Mouse (Mus musculus) forebrain, embryonic 14.5 days (tissue): ENCODE results near the gene Capza2. TPM values are rescaled to one million over a fixed set of nuclear protein-coding genes. Genes with fewer than 3 reads are reported as not detected.

Source experiments
- ATAC-seq: fragments of 200-750 bp; cut with Nextera tagmentation; 2 replicates; pipeline ENCODE4 v1.8.0; 2017; ENCODE audit warnings: mild to moderate bottlenecking, moderate library complexity
- DNase-seq: peaks from one replicate; pipeline ENCODE4 v3.0.0-alpha.2; 2015; ENCODE audit warnings: low spot score
- H3K27ac ChIP-seq: fragments of 300-500 bp; sonication (generic); 2 replicates; pipeline ENCODE4 v1.5.1; 2014; ENCODE audit warnings: low read depth, mild to moderate bottlenecking, control low read depth, low read length, moderate library complexity
- H3K27me3 ChIP-seq: fragments of 300-500 bp; sonication (generic); replicated peaks from 2 replicates; pipeline ENCODE4 v1.6.1; 2014; ENCODE audit warnings: low read length, control low read depth, mixed read lengths; ENCODE audit not compliant: control insufficient read depth, insufficient read depth
- H3K36me3 ChIP-seq: fragments of 300-500 bp; sonication (generic); 2 replicates; pipeline ENCODE4 v1.6.1; 2014; ENCODE audit warnings: low read length, control low read depth; ENCODE audit not compliant: control insufficient read depth, insufficient read depth
- H3K4me1 ChIP-seq: fragments of 300-500 bp; sonication (generic); 2 replicates; pipeline ENCODE4 v1.6.1; 2014; ENCODE audit warnings: antibody characterized with exemption, low read length, control low read depth; ENCODE audit not compliant: control insufficient read depth, insufficient read depth
- H3K4me2 ChIP-seq: fragments of 300-500 bp; sonication (generic); 2 replicates; pipeline ENCODE4 v1.6.1; 2014; ENCODE audit warnings: mild to moderate bottlenecking, control low read depth, low read length
- H3K4me3 ChIP-seq: fragments of 300-500 bp; sonication (generic); 2 replicates; pipeline ENCODE4 v1.5.1; 2014; ENCODE audit warnings: low read depth, low read length, control low read depth
- H3K9ac ChIP-seq: fragments of 300-500 bp; sonication (generic); 2 replicates; pipeline ENCODE4 v1.6.1; 2014; ENCODE audit warnings: mild to moderate bottlenecking, low read length, control low read depth, moderate library complexity
- H3K9me3 ChIP-seq: fragments of 300-500 bp; sonication (generic); replicated peaks from 2 replicates; pipeline ENCODE4 v1.6.1; 2016; ENCODE audit warnings: low read length, control low read depth, mixed read lengths; ENCODE audit not compliant: control insufficient read depth
- WGBS: fragments of 180-500 bp; shearing (Covaris S2); extraction: QIAGEN DNeasy Blood & Tissue Kit; methylation state at CpG from one replicate; pipeline ENCODE4 v1.1.7; 2014; 5-methylcytosine and 5-hydroxymethylcytosine counted together
- polyA plus RNA-seq: library from polyadenylated mRNA; unstranded; fragments of >200 nt; fragmentation: Nextera tagmentation; extraction: Ambion mirVana; gene quantifications from 2 replicates; pipeline ENCODE4 v1.2.1, GENCODE M21; 2014

Gene Capza2
- polyA plus RNA-seq, 1 experiment from 2014 or later: 276 TPM

DNA sequence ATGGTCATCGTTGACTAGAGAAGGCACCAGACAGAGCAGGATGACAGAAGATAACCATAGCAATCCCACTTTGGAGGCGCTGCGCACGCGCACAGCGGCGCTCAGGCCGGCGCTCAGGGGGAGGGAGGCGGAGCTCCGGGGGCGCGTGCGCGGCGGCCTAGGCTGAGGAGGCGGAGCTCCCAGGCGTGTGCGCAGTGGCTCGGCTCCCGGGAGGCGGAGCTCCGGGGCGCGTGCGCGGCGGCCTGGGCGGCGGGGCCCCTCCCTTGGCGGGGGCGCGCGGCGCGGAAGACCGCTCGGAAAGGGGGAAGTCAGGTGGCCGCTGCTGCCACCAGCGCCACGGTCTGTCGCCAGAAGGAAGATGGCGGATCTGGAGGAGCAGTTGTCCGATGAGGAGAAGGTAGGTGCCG lies 733 bp downstream of the Capza2 start:
- WGBS: under 1% methylated on average over 28 of the region's 45 CpGs
- no peaks in the 10 kb centered on the region; the same call in 1 of the 2 replicates for H3K9me3 ChIP-seq

DNA sequence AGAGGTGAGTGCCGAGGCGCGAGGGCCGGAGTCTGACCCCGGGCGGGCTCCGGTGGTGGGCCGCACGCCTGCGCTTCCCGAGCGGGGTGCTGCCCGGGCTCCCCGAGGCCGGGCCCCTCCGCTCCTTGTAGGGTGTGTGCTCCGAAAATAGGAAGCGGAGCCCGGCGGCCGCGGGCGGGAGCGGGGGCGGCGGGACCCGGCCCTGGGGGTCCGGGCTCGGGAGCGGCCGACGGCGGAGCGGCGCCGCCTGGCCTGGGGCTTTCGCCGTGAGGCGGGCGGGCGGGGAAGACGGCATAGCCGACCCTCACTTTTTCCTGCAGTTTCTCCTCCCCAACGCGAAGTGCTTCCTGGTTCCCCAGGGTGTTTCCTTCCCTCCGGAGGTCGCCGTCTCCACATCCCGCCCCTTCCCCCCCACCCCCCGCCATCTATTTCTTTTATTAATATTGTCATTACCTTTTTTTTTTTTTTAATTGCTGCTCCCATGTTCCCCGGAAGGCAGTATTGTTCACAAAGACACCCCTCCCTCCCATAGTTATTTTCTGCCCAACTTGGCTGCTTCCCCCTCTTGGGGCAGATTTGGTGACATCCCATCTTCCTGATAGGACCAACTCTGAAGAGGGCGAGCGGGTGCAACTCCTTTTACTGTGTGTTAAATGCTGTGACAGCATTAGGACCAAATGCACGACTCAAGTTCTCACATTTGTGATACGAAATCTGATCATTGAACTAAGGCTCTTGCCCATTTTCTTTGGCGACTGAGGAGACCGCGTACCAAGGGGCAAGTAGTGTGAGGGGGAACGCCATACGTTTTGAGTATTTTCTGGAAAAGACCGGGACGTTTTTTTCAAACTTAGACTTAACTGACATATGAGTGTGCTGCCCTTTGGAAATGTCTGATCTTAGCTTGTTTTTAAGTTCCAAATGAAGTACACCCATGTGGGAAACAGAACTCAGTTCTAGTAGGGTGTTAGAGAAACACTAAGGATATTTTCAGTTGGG lies 1.5 kb downstream of the Capza2 start:
- no peaks in the 10 kb centered on the region for H3K4me1 ChIP-seq
- ATAC-seq: peak; percentile 86
- 1% methylated on average over 44 of the region's 62 CpGs for WGBS

More for the DNA sequence above, 733 bp downstream of the Capza2 start:
- Histone ChIP-seq H3K9ac (peak overlapping the region; percentile 95), H3K36me3 (no peaks in the 10 kb centered on the region), H3K27ac (peak overlapping the region; percentile 95), H3K4me1 (no peaks in the 10 kb centered on the region), H3K4me2 (peak overlapping the region; percentile 56), H3K4me3 (peak overlapping the region; percentile 88), H3K27me3 (no peaks in the 10 kb centered on the region)
- DNase-seq: peak; percentile 97
- peak; percentile 96 for ATAC-seq

GRCm38 (mm10) chr6:17640031-17640430 lies 4.0 kb downstream of the Capza2 start:
- DNase-seq (no peak), ATAC-seq (no peak)
- no peak overlapping the region for H3K4me3 ChIP-seq
- no peaks in the 10 kb centered on the region for H3K27me3 ChIP-seq
- WGBS: 92% methylated on average over 9 of the region's 9 CpGs
- no peak overlapping the region for H3K4me2 ChIP-seq
- H3K4me1 ChIP-seq: no peaks in the 10 kb centered on the region
- H3K9me3 ChIP-seq: no peaks in the 10 kb centered on the region; the same call in 1 of the 2 replicates
- no peaks in the 10 kb centered on the region for H3K36me3 ChIP-seq
- H3K27ac ChIP-seq: no peak overlapping the region
- H3K9ac ChIP-seq: no peak overlapping the region

More for the DNA sequence above, 1.5 kb downstream of the Capza2 start:
- peak overlapping the region; percentile 88 for H3K4me3 ChIP-seq
- H3K9ac ChIP-seq: peak overlapping the region; percentile 95
- peak; percentile 68 for DNase-seq
- no peaks in the 10 kb centered on the region for H3K27me3 ChIP-seq
- H3K36me3 ChIP-seq: no peaks in the 10 kb centered on the region
- H3K9me3 ChIP-seq: no peaks in the 10 kb centered on the region; the same call in 1 of the 2 replicates
- H3K4me2 ChIP-seq: peak overlapping the region; percentile 56
- H3K27ac ChIP-seq: peak overlapping the region; percentile 95

DNA sequence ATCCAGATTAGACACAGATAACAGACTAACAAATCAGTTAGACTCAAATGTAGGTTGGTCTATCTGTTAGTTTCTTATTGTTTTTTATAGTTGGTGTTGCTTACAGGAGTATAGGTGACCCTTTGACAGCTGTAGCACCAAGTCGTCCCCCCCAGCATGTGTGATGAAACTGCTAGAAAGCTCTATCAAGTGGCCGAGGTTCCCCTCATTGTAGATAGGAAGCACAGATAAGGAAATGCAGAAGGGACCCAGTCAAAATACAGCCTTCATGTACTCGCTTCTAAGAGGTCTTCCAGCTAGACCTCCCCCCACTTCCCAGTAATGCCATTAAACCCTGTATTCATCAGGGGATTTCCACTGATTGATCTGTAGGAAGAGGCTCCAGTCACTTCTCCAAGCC lies 6.7 kb downstream of the Capza2 start:
- Histone ChIP-seq H3K36me3 (no peaks in the 10 kb centered on the region), H3K27ac (no peak overlapping the region), H3K9ac (no peak overlapping the region), H3K4me2 (no peak overlapping the region), H3K4me3 (no peak overlapping the region), H3K4me1 (no peaks in the 10 kb centered on the region), H3K27me3 (no peaks in the 10 kb centered on the region), H3K9me3 (no peaks in the 10 kb centered on the region; the same call in 1 of the 2 replicates)
- DNase-seq (no peak), ATAC-seq (no peak)
- 79% methylated on average over 3 of the region's 3 CpGs for WGBS

- no peak overlapping the region for H3K4me2 ChIP-seq
- peaks cover 19% of the 10 kb centered on the region for H3K36me3 ChIP-seq
- WGBS: 75% methylated on average over 3 of the region's 3 CpGs
- DNase-seq (no peak), ATAC-seq (no peak)
- no peaks in the 10 kb centered on the region for H3K9me3 ChIP-seq
- no peaks in the 10 kb centered on the region for H3K27me3 ChIP-seq
- H3K27ac ChIP-seq: no peak overlapping the region
- H3K4me1 ChIP-seq: no peaks in the 10 kb centered on the region
- H3K9ac ChIP-seq: no peak overlapping the region
- no peak overlapping the region for H3K4me3 ChIP-seq
These were observed 10.1 kb downstream of the Capza2 start for GRCm38 (mm10) chr6:17646107-17646506.

DNA sequence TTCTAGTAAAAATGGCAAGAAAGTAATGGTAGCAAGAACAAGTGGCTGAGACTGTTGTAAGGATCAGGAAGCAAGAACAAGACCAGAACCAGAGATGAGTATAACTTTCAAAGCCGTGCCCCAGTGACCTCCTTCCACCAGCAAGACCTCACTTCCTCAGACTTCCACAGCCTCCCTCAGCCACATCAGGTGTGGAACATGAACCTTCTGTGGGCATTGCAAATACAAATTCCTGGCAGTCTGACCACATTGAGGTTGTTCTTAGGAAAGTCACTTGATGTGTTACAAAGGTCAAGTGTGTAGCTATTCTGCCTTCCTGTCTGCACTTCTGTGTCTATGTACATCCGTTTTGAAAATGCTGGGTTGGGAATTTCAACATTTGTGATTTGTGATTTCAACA lies 16.1 kb downstream of the Capza2 start:
- Histone ChIP-seq H3K9me3 (no peaks in the 10 kb centered on the region), H3K4me2 (no peak overlapping the region), H3K9ac (no peak overlapping the region), H3K4me1 (no peaks in the 10 kb centered on the region), H3K27me3 (no peaks in the 10 kb centered on the region), H3K36me3 (peaks cover 41% of the 10 kb centered on the region), H3K4me3 (no peak overlapping the region), H3K27ac (no peak overlapping the region)
- ATAC-seq: no peak
- DNase-seq: no peak
- WGBS: 93% methylated on average over 2 of the region's 2 CpGs

- no peak for ATAC-seq
- H3K9me3 ChIP-seq: no peaks in the 10 kb centered on the region
- DNase-seq: no peak
- peaks cover 38% of the 10 kb centered on the region for H3K36me3 ChIP-seq
- H3K27me3 ChIP-seq: no peaks in the 10 kb centered on the region
- no peak overlapping the region for H3K4me2 ChIP-seq
- no peak overlapping the region for H3K9ac ChIP-seq
- no peak overlapping the region for H3K4me3 ChIP-seq
- H3K27ac ChIP-seq: no peak overlapping the region
- H3K4me1 ChIP-seq: no peaks in the 10 kb centered on the region
- 98% methylated on average over 2 of the region's 2 CpGs for WGBS
These were observed 19.0 kb downstream of the Capza2 start for GRCm38 (mm10) chr6:17655080-17655479.

DNA sequence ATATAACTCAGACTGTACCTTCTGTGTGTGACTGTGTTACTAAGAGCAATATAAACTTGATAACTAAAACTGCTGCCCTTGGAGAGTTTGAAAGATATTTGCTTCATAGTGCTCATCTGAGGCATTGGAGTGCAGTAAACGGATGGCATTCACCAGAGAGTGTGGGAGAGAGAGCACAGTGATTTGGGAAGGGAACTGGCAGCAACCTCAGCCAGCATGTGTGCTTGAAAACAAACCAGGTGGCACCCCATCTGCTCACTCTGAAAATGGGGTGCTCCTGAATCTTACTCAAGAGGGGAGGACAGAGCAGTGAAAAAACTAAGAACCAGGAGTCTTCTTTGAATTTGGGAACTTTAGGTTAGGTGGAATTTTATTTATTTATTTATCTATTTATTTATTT lies 21.3 kb downstream of the Capza2 start:
- WGBS: 61% methylated on average over 1 of the region's 1 CpGs
- Histone ChIP-seq H3K4me2 (no peak overlapping the region), H3K9me3 (no peaks in the 10 kb centered on the region), H3K36me3 (peaks cover 41% of the 10 kb centered on the region), H3K4me1 (no peaks in the 10 kb centered on the region), H3K27me3 (no peaks in the 10 kb centered on the region), H3K4me3 (no peak overlapping the region), H3K9ac (no peak overlapping the region), H3K27ac (no peak overlapping the region)
- DNase-seq: peak; percentile 66
- ATAC-seq: peak; percentile 77; the same call in 1 of the 2 replicates

GRCm38 (mm10) chr6:17665348-17665747 lies 29.3 kb downstream of the Capza2 start:
- no peak overlapping the region for H3K4me3 ChIP-seq
- H3K36me3 ChIP-seq: peaks cover 62% of the 10 kb centered on the region
- no peak for DNase-seq
- no peaks in the 10 kb centered on the region for H3K27me3 ChIP-seq
- 92% methylated on average over 7 of the region's 7 CpGs for WGBS
- H3K27ac ChIP-seq: no peak overlapping the region
- no peak overlapping the region for H3K9ac ChIP-seq
- ATAC-seq: no peak
- H3K9me3 ChIP-seq: no peaks in the 10 kb centered on the region
- no peak overlapping the region for H3K4me2 ChIP-seq
- H3K4me1 ChIP-seq: no peaks in the 10 kb centered on the region
